Mouse (Mus musculus) cortical plate, adult 2 months (tissue): ENCODE results near the gene AY358078.

Source experiments
- CTCF ChIP-seq: fragments of 200-500 bp; IDR thresholded peaks from 2 replicates; pipeline ENCODE4 v1.5.1; 2011; ENCODE audit warnings: mild to moderate bottlenecking, control low read depth, low read length; ENCODE audit not compliant: insufficient read depth; ENCODE audit errors: extremely low read depth
- POLR2A ChIP-seq: fragments of 200-500 bp; IDR thresholded peaks from 2 replicates; pipeline ENCODE4 v1.6.1; 2011; ENCODE audit warnings: mild to moderate bottlenecking, low read length, control low read depth; ENCODE audit not compliant: insufficient read depth; ENCODE audit errors: extremely low read depth

DNA sequence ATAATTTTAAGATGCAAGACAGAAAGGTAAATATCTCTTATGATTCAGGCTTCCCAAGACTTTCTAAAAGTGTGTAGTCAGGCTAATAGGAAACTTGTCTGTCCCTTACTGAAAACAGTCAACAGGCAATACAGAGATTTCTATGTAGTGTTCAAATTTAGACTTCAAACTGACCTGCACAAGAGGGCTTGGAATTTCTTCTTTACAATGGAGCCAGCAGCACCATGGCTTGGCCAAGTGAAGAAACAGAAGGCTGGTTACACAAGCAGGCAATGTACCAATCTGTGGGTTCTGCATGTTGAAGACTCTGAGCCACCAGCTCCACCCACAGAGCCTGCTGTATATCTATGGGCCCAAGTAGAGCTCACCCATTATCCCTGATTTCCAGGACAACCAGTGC is 53.6 kb downstream of the AY358078 start, which contains the start of gene Ear6:
- TF ChIP-seq POLR2A: no peak
- TF ChIP-seq CTCF: no peak
